Mouse (Mus musculus) erythroblast, embryonic 14.5 days (primary cell): ENCODE data around the gene Necab3. TPM values are rescaled to one million over a fixed set of nuclear protein-coding genes. Genes with fewer than 3 reads are reported as not detected.

ENCODE experiments used
- H3K27me3 ChIP-seq: 2 replicates; pipeline ENCODE4 v1.6.1; 2012; ENCODE audit warnings: inconsistent platforms; ENCODE audit not compliant: control insufficient read depth
- H3K36me3 ChIP-seq: 2 replicates; pipeline ENCODE4 v1.6.1; 2012; ENCODE audit warnings: mild to moderate bottlenecking, inconsistent platforms; ENCODE audit not compliant: control insufficient read depth
- H3K4me1 ChIP-seq: 2 replicates; pipeline ENCODE4 v1.6.1; 2012; ENCODE audit warnings: inconsistent platforms; ENCODE audit not compliant: control insufficient read depth
- H3K4me3 ChIP-seq: replicated peaks from 2 replicates; pipeline ENCODE3; 2012; ENCODE audit warnings: moderate library complexity, mild to moderate bottlenecking, inconsistent platforms
- H3K9me3 ChIP-seq: 2 replicates; pipeline ENCODE4 v1.6.1; 2012; ENCODE audit warnings: low read length, inconsistent platforms, mixed read lengths; ENCODE audit not compliant: control insufficient read depth
- GATA1 ChIP-seq: IDR thresholded peaks from 2 replicates; pipeline ENCODE4 v1.6.1; 2012; ENCODE audit warnings: low read length, inconsistent platforms, mixed read lengths
- TAL1 ChIP-seq: IDR thresholded peaks from 3 replicates; pipeline ENCODE4 v1.6.1; 2012; ENCODE audit warnings: low read length, inconsistent platforms, mixed read lengths
- polyA plus RNA-seq: library from polyadenylated mRNA; stranded (reverse); fragments of >175 nt; gene quantifications from 2 replicates; pipeline ENCODE4 v1.2.3, GENCODE M21; 2012

Gene Necab3
- polyA plus RNA-seq, 1 experiment, result 0.23 TPM

DNA sequence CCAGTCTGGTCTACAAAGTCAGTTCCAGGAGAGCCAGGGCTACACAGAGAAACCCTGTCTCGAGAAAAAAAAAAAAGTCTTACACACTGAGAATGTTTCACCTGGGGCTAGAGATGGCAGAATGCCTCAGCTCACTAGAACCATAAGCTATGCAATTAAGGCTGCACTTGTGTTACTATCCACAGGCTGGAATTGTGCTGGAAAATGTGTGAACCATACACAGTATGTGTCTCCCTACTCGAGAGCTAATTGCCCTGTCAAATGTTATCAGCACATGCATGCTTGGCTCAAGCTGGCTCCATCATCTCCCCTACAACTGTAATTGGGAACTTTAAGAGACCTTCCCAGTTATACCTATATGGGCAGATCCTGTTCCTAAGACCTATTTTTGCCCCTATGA lies 7.8 kb downstream of the Necab3 start:
- TF ChIP-seq GATA1 (no peak), TAL1 (no peak)

DNA sequence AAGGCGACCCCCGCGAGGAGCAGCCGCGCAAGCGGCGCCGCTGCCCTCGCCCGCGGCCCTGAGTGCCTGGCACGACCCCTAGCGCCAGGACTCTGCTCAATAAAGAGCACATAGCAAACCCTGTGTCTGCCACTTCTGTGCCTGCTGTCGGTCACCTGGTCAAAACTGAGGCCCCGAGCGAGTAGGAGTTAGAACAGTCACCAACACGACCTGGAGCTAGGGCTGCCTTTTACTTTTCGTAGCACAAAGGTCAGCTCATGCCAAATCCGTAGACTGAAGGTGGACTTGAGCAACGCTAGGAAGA lies 8.9 kb downstream of the Necab3 start:
- TF ChIP-seq TAL1, result no peak
- TF ChIP-seq GATA1, result no peak
- H3K4me3 ChIP-seq, result no peak overlapping the region
- H3K36me3 ChIP-seq, result peaks cover 11% of the 10 kb centered on the region
- H3K27me3 ChIP-seq, result peaks cover 44% of the 10 kb centered on the region
- peaks cover 4% of the 10 kb centered on the region; the same call in 1 of the 2 replicates for H3K9me3 ChIP-seq
- H3K4me1 ChIP-seq, result peaks cover 27% of the 10 kb centered on the region

More for the DNA sequence above, 7.8 kb downstream of the Necab3 start:
- peaks cover 27% of the 10 kb centered on the region for H3K4me1 ChIP-seq
- H3K36me3 ChIP-seq, result peaks cover 16% of the 10 kb centered on the region
- no peak overlapping the region for H3K4me3 ChIP-seq
- H3K27me3 ChIP-seq, result peaks cover 44% of the 10 kb centered on the region
- H3K9me3 ChIP-seq, result peaks cover 4% of the 10 kb centered on the region; the same call in 1 of the 2 replicates

DNA sequence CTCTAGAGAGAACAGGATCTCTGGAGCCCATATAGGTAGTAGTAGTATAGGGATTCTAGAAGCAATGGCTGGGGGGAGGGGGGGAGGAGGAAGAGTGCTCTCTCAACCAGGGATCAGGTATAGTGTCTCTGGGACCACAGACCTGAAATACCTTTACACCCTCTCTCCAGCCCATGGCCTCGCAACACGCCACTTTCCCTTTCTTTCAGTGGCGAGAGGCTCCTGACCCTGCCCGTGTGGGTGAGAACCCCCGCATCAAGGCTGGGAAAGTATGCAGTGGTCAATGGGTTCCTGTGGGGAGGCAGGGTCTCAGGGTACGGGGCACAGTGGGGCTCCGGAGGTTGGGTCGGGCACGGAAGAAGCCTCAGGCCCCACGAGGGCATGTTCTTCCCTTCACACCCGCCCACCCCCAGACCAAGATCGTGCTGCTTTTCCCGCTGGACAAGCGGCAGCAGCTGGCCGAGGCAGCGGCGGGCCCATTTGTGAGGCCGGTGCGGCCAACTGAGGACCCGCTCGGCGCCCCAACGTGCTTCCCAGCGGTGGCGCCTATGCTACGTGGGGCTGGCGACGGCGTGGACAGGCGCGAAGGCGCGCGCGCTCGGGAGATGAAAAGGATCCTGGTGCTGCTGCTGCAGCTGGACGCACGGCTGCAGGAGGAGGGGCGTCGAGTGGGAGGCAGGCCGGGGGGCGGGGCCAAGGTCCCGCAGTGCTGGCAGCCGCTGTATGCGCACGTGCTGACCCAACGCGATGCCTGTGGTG lies 9.4 kb downstream of the Necab3 start:
- TF ChIP-seq TAL1 (no peak), GATA1 (no peak)
- Histone ChIP-seq H3K9me3 (peaks cover 4% of the 10 kb centered on the region; the same call in 1 of the 2 replicates), H3K27me3 (peaks cover 44% of the 10 kb centered on the region), H3K4me3 (peak overlapping the region; percentile 43), H3K36me3 (peaks cover 7% of the 10 kb centered on the region), H3K4me1 (peaks cover 27% of the 10 kb centered on the region)

DNA sequence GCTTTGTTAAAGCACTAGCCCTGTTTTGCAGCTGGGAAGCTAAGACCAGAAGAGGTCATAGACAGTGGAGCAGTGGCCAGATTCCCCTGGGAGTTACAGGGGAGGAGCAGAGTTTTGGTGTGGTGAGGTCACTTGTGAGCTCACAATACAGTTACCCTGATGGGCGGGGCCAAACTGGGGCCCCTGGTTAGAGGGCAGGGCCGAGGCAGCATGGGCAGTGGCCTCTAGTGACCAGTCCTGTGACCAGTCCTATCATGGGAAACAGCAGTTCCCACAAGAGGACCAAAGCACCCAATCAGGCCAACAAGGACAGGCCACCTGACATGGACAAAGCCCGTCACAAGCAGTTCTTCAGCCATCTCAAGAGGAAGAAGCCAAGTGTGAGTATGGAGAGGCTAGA lies 10.0 kb downstream of the Necab3 start:
- Histone ChIP-seq H3K4me3 (no peak overlapping the region), H3K27me3 (peaks cover 44% of the 10 kb centered on the region), H3K9me3 (peaks cover 4% of the 10 kb centered on the region; the same call in 1 of the 2 replicates), H3K36me3 (peaks cover 4% of the 10 kb centered on the region; the same call in 1 of the 2 replicates), H3K4me1 (peaks cover 27% of the 10 kb centered on the region)
- TF ChIP-seq TAL1 (no peak), GATA1 (no peak)

DNA sequence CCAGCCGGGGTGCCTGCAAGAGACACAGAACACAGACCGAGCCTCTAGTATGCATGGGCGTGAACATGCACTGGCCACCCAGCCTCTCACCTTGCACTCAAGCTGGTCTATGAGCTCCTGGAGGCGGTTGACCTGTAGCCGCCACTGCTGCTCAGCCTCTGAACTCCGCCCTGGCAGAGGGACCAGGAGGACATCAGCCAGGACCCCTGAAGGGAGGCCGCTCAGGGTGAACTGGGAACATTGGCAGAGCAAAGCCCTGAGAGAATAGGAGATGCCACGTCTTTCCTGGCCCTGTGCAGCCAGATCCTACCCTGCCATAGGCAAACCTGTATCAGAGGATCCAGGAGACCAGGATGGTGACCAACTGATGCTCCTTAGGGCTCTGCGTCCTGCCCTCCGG lies 12.0 kb downstream of the Necab3 start, which contains the start of gene 1700003F12Rik:
Gene 1700003F12Rik (plus strand): TSS at position 375 of the 400 bp plus-strand sequence.
- no peaks in the 10 kb centered on the region for H3K36me3 ChIP-seq
- H3K4me3 ChIP-seq, result no peak within 1 kb of the TSS
- H3K9me3 ChIP-seq, result peaks cover 4% of the 10 kb centered on the region; the same call in 1 of the 2 replicates
- H3K4me1 ChIP-seq, result peaks cover 15% of the 10 kb centered on the region
- TF ChIP-seq TAL1, result no peak
- no peak for TF ChIP-seq GATA1
- H3K27me3 ChIP-seq, result peaks cover 32% of the 10 kb centered on the region

DNA sequence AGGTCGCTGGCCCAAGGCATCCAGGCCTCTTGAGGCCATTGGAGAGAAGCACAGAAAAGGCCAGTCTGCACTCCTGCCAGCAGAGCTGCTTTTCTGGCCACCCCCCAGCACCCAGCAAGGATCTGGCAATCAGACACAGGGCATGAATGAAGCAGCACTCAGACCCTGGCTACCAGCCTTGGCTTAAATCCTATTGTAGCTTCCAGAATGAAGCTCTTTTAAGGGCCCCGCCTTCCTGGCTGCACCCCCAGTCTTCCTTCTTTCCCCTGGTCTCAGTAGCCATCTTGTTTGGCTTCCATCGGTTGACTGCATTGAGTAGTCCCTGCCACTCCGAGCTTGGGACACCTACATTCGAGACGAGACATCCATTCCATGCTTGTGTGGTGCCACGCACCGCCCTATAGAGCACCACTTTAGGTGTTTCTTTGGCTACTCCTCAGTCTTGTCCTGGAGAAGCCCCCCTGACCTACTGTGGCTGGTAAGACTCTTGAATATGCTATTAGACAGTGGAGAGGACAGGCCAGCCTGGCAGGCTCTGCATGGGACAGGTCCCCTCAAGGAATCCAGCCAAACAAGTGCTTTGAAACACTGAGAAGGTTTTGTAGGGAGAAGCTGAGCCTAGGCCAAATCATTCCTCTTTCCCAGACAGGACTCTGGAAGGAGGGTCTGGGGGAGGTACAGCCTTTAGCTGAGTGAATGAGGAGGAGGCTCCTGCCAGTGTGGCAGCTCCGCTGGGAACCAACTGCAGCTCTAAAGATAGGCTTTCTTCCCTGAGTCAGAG lies 14.9 kb downstream of the Necab3 start:
- peaks cover 3% of the 10 kb centered on the region; the same call in 1 of the 2 replicates for H3K36me3 ChIP-seq
- H3K4me3 ChIP-seq, result no peak overlapping the region

DNA sequence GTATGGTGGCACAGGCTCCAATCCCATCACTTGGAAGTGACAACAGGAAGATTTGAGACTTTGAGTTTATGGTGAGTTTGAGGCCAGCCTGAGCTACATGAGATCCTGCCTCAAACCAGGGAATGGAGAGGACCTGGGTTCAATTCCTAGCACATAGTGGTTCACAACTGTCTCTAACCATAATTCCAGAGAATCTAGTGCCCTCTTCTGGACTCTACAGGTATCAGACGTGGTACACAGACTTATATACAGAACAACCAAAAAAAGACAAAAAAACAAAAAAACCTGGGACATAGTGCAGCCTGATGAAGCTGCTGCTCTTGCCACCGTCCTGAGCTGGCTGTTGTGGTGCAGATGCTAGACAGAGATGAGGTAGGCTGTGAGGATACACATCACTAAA lies 17.1 kb downstream of the Necab3 start:
- H3K36me3 ChIP-seq, result peaks cover 10% of the 10 kb centered on the region

More for the DNA sequence above, 14.9 kb downstream of the Necab3 start:
- peaks cover 3% of the 10 kb centered on the region for H3K27me3 ChIP-seq
- peaks cover 2% of the 10 kb centered on the region for H3K4me1 ChIP-seq
- no peak for TF ChIP-seq TAL1
- TF ChIP-seq GATA1, result no peak
- H3K9me3 ChIP-seq, result no peaks in the 10 kb centered on the region

DNA sequence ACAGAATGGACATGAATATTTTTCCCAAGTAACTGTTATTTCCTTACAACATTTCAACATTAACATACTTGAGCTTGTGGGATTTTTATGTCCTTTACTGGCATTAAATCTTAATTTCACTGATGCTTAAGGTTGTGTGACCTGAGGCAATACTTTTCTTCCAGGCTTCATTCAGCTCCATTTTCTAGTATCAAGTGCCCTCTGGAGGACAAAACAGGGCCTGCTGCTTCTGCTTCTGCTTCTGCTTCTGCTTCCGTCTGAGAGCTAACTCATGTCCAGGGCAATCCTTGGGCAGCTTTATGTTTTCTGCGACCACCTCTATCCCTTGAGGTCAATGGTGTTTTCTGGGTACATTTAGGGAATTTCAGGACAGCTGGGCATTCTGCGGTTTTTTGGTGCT lies 19.0 kb downstream of the Necab3 start:
- no peak for TF ChIP-seq GATA1
- no peak for TF ChIP-seq TAL1
- H3K36me3 ChIP-seq, result peaks cover 22% of the 10 kb centered on the region
- no peaks in the 10 kb centered on the region for H3K9me3 ChIP-seq
- H3K27me3 ChIP-seq, result no peaks in the 10 kb centered on the region
- no peak overlapping the region for H3K4me3 ChIP-seq
- H3K4me1 ChIP-seq, result peaks cover 4% of the 10 kb centered on the region; the same call in 1 of the 2 replicates

More for the DNA sequence above, 17.1 kb downstream of the Necab3 start:
- TF ChIP-seq GATA1 (no peak), TAL1 (no peak)
- Histone ChIP-seq H3K4me3 (no peak overlapping the region), H3K4me1 (peaks cover 4% of the 10 kb centered on the region; the same call in 1 of the 2 replicates), H3K27me3 (no peaks in the 10 kb centered on the region), H3K9me3 (no peaks in the 10 kb centered on the region)

DNA sequence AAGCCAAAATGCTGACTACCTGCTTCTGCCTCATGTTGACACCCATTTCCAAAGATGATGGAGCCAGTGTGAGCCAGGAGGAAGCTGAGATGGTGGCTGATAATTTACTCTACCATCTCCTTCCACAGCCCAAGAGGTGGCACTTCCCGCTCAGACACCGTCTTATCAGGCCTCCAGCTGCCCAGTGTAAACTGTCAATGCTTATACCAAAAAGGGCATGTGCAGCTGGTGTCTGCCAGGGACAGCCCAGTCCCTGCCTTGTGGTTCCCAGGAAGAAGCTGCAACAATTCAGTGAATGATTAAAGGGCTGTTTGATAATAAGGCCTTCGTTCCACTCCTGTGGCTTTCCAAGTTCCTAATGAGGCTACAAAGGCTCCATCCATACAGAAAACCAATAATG lies 20.0 kb downstream of the Necab3 start:
- no peaks in the 10 kb centered on the region for H3K9me3 ChIP-seq
- no peaks in the 10 kb centered on the region for H3K27me3 ChIP-seq
- no peak overlapping the region for H3K4me3 ChIP-seq
- H3K4me1 ChIP-seq, result peaks cover 4% of the 10 kb centered on the region; the same call in 1 of the 2 replicates
- peaks cover 27% of the 10 kb centered on the region for H3K36me3 ChIP-seq
- TF ChIP-seq GATA1 (no peak), TAL1 (no peak)
